9 mouse cellular contexts compared by ENCODE assay signal in the genomic region with DNA sequence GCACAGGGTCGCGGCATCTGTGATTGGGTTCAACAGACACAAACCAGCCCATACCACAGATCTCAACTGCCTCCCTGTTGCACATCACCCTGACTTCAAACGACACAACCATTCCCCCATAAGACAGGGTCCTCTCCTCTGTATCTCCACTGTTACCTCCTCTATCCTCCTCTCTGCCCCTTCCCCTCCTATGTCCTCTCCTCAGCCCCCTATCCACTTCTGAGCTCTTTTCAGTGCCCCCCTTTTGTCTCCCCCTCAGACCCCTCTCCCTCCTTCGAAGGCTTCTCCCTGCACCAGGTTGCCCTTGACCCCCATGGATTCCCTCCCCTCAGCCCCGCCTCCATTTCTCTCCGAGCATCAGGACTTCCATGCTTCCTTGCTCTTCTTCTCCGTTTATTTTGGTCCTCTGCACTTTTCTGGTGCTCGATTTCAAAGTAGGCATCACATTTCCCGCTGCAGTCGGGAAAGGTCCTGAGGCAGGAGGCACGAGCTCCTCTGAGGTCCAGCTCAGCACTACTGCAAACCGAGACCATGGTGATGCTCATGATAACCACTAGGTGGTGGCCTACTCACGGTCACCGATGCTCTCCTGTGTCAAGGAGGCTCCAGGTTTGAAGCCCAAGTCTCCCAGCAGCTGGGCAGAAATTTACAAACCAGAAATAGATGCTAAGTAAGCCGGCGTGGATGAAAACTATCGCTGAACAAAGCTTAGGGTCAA. TPM values are rescaled to one million over a fixed set of nuclear protein-coding genes. Genes with fewer than 3 reads are reported as not detected.
DNase-seq lines count a peak whose midpoint lies in the region; ATAC-seq and TF ChIP-seq lines count a peak whose summit lies in the region.
"Had no signal": no experiment of that assay in that cellular context is flagged by ENCODE, and none has a peak within 500 bp of the region (broad histone marks: within the 10 kb centered on the region; RNA-seq: fewer than 3 reads in every experiment).

No protein-coding gene starts in this region.

- TF ChIP-seq CTCF in CH12.LX (conservative IDR thresholded peaks at IDR 0.05 in 1 of 2, IDR thresholded peaks at IDR 0.05 in 1 of 2; ENCODE audit: low read depth in 2 of 2, low read length in 2 of 2): peak; percentile 57 to 98

- 0 out of 2 replicates have a peak, but pooled peaks have one; percentile 53 for ATAC-seq in heart, embryonic 12.5 days (ENCODE audit: insufficient number of reproducible peaks, low FRiP score)
- peak; percentile 93 for ATAC-seq in kidney, embryonic 14.5 days (ENCODE audit: low FRiP score, low TSS enrichment)
- ATAC-seq in liver, embryonic 11.5 days (replicated peaks; ENCODE audit: low FRiP score): peak; percentile 76

- no peak overlapping the region for H3K9ac ChIP-seq in CH12.LX (ENCODE audit: insufficient read depth, low read depth)
- no peak overlapping the region for H3K9ac ChIP-seq in heart, embryonic 12.5 days
- H3K9ac ChIP-seq in kidney, embryonic 14.5 days (ENCODE audit: low read depth, low read length): no peak overlapping the region
- no peak overlapping the region for H3K9ac ChIP-seq in liver, embryonic 11.5 days (ENCODE audit: low read depth, low read length)

- WGBS in heart, embryonic 12.5 days: 15% methylated on average over 17 of the region's 17 CpGs
- 12% methylated on average over 17 of the region's 17 CpGs for WGBS in kidney, embryonic 14.5 days
- WGBS in liver, embryonic 11.5 days: 16% methylated on average over 17 of the region's 17 CpGs

- peaks cover 7 to 12% of the 10 kb centered on the region in 2 experiments for H3K4me1 ChIP-seq in CH12.LX (ENCODE audit: control insufficient read depth in 1 of 2, insufficient read depth in 2 of 2)
- H3K4me1 ChIP-seq in heart, embryonic 12.5 days (replicated peaks): no peaks in the 10 kb centered on the region
- H3K4me1 ChIP-seq in kidney, embryonic 14.5 days (ENCODE audit: control insufficient read depth, insufficient read depth, low read length): no peaks in the 10 kb centered on the region
- no peaks in the 10 kb centered on the region for H3K4me1 ChIP-seq in liver, embryonic 11.5 days (replicated peaks; ENCODE audit: control insufficient read depth, insufficient read depth, low read length)

- no peaks in the 10 kb centered on the region for H3K79me2 ChIP-seq in CH12.LX (replicated peaks; ENCODE audit: control insufficient read depth, extremely low read depth, insufficient read depth, poor library complexity, severe bottlenecking)

- peaks cover 6% of the 10 kb centered on the region for H3K9me3 ChIP-seq in CH12.LX (replicated peaks; ENCODE audit: low read length)
- no peaks in the 10 kb centered on the region for H3K9me3 ChIP-seq in heart, embryonic 12.5 days (replicated peaks)
- no peaks in the 10 kb centered on the region for H3K9me3 ChIP-seq in kidney, embryonic 14.5 days (ENCODE audit: control insufficient read depth, low read length)
- H3K9me3 ChIP-seq in liver, embryonic 11.5 days (ENCODE audit: control insufficient read depth, low read length): no peaks in the 10 kb centered on the region

- H3K27ac ChIP-seq in CH12.LX (ENCODE audit: insufficient read depth, low read depth): no peak overlapping the region
- no peak overlapping the region for H3K27ac ChIP-seq in heart, embryonic 12.5 days (ENCODE audit: poor library complexity, severe bottlenecking)
- H3K27ac ChIP-seq in kidney, embryonic 14.5 days (ENCODE audit: low read depth, low read length): no peak overlapping the region
- no peak overlapping the region for H3K27ac ChIP-seq in liver, embryonic 11.5 days (ENCODE audit: low read depth, low read length)

- dilution Hi-C loops in CH12.LX (cut with MboI; ENCODE audit: extremely low pct_ligation_motif_present, extremely low pct_unique_long_range_greater_than_20kb, low sequenced_read_pairs): no loop called here

- TF ChIP-seq EP300 in CH12.LX (IDR thresholded peaks at IDR 0.05; ENCODE audit: low read length): no peak

- peak; percentile 98 for TF ChIP-seq RAD21 in CH12.LX (IDR thresholded peaks at IDR 0.05; ENCODE audit: low read depth, low read length)

- 0 out of 2 replicates have a peak overlapping the region, but pooled peaks have one; percentile 10 for H3K4me2 ChIP-seq in CH12.LX (ENCODE audit: insufficient read depth, low read depth, poor library complexity, severe bottlenecking)
- H3K4me2 ChIP-seq in heart, embryonic 12.5 days: no peak overlapping the region
- H3K4me2 ChIP-seq in kidney, embryonic 14.5 days (replicated peaks; ENCODE audit: low read depth, low read length): no peak overlapping the region
- no peak overlapping the region for H3K4me2 ChIP-seq in liver, embryonic 11.5 days

- no peaks in the 10 kb centered on the region for H3K36me3 ChIP-seq in CH12.LX (replicated peaks in 1 of 2; ENCODE audit: control insufficient read depth in 1 of 2, insufficient read depth in 1 of 2, low read length in 1 of 2)
- no peaks in the 10 kb centered on the region for H3K36me3 ChIP-seq in heart, embryonic 12.5 days
- H3K36me3 ChIP-seq in kidney, embryonic 14.5 days (ENCODE audit: control insufficient read depth, insufficient read depth, low read length): no peaks in the 10 kb centered on the region
- no peaks in the 10 kb centered on the region for H3K36me3 ChIP-seq in liver, embryonic 11.5 days (ENCODE audit: control insufficient read depth, insufficient read depth, low read length)

- peak; percentile 66 for DNase-seq in CH12.LX (ENCODE audit: extremely low read depth)
- peak; percentile 52 to 85 for DNase-seq in adrenal gland, adult (ENCODE audit: inconsistent age in 2 of 2, low spot score in 1 of 2)
- peak; percentile 61 for DNase-seq in embryo, embryonic 11.5 days (ENCODE audit: low read depth, low spot score)
- DNase-seq in liver, embryonic 11.5 days (ENCODE audit: low spot score): no peak
- DNase-seq in natural killer cell, adult 2 months (ENCODE audit: low spot score in 2 of 2): peak; percentile 8 to 31
- peak; percentile 32 for DNase-seq in testis, postnatal 14 days (ENCODE audit: low spot score)

- TF ChIP-seq POLR2A in CH12.LX (IDR thresholded peaks at IDR 0.05; ENCODE audit: low read depth, low read length): no peak

- in situ Hi-C loops in CH12.LX (cut with MboI; ENCODE audit: low pct_ligation_motif_present, low pct_unique_long_range_greater_than_20kb, low sequenced_read_pairs): loop anchor here (5.0 kb wide), 1 partner anchor 52 kb away; the partner anchor contains the start of gene Odf3l2

- peaks cover 57% of the 10 kb centered on the region for H3K27me3 ChIP-seq in CH12.LX (replicated peaks)
- H3K27me3 ChIP-seq in heart, embryonic 12.5 days (replicated peaks): peaks cover 28% of the 10 kb centered on the region
- 0 out of 2 replicates have a peak, but pooled peaks cover 3% of the 10 kb centered on the region for H3K27me3 ChIP-seq in kidney, embryonic 14.5 days (ENCODE audit: control insufficient read depth, insufficient read depth, low read length)
- peaks cover 14% of the 10 kb centered on the region; the same call in 1 of the 2 replicates for H3K27me3 ChIP-seq in liver, embryonic 11.5 days (replicated peaks; ENCODE audit: control insufficient read depth, insufficient read depth, low read length)

- no peak overlapping the region for H3K4me3 ChIP-seq in CH12.LX (replicated peaks in 1 of 3; ENCODE audit: low read depth in 2 of 3, low read length in 2 of 3, poor library complexity in 1 of 3)
- H3K4me3 ChIP-seq in heart, embryonic 12.5 days: no peak overlapping the region
- H3K4me3 ChIP-seq in kidney, embryonic 14.5 days (ENCODE audit: low read length): no peak overlapping the region
- no peak overlapping the region for H3K4me3 ChIP-seq in liver, embryonic 11.5 days (ENCODE audit: low read depth, low read length)

TF ChIP-seq in CH12.LX, 34 proteins besides CTCF, POLR2A, EP300 and RAD21 (continues in another document):
- no peak for TF ChIP-seq MXI1 (IDR thresholded peaks at IDR 0.05; ENCODE audit: low read depth, low read length)
- no peak for TF ChIP-seq POLR2AphosphoS2 (IDR thresholded peaks at IDR 0.05; ENCODE audit: low read depth, low read length)
- TF ChIP-seq ZKSCAN1 (IDR thresholded peaks at IDR 0.05; ENCODE audit: borderline replicate concordance, low read depth, low read length): no peak

RNA-seq across cellular contexts. Expression of gene Theg, which starts 7.9 kb away (rescaled TPM):
- total RNA-seq in CH12.LX (2012; rRNA removed): not detected in 2 replicates
- not detected in 2 replicates for total RNA-seq in CH12.LX (2014; rRNA removed)
- not detected in 2 replicates for polyA plus RNA-seq in CH12.LX (2012; ENCODE audit: insufficient read length, low read depth)
- polyA plus RNA-seq in heart, embryonic 12.5 days (2016; fragmentation: Nextera tagmentation; extraction: Ambion mirVana): not detected in 2 replicates
- not detected in 2 replicates for polyA plus RNA-seq in kidney, embryonic 14.5 days (2014; fragmentation: Nextera tagmentation; extraction: Ambion mirVana)
- not detected in 2 replicates for polyA plus RNA-seq in liver, embryonic 11.5 days (2014; fragmentation: Nextera tagmentation; extraction: Ambion mirVana)
- total RNA-seq: gastrocnemius, postnatal 4 days had no signal

RNA-seq across cellular contexts. Expression of gene C2cd4c, which starts 18.8 kb away (rescaled TPM):
- total RNA-seq in CH12.LX (2012; rRNA removed) (0.04 TPM in 1 of 2 replicates, not detected in the other), CH12.LX (2014; rRNA removed) (not detected in 2 replicates)
- polyA plus RNA-seq in CH12.LX (2012; ENCODE audit: insufficient read length, low read depth): not detected in 2 replicates
- polyA plus RNA-seq in heart, embryonic 12.5 days (2016; fragmentation: Nextera tagmentation; extraction: Ambion mirVana): not detected in 2 replicates
- polyA plus RNA-seq in kidney, embryonic 14.5 days (2014; fragmentation: Nextera tagmentation; extraction: Ambion mirVana): not detected in 2 replicates
- not detected in 2 replicates for polyA plus RNA-seq in liver, embryonic 11.5 days (2014; fragmentation: Nextera tagmentation; extraction: Ambion mirVana)

RNA-seq across cellular contexts. Expression of gene Mier2, which starts 40.0 kb away (rescaled TPM):
- 26.7 and 27.8 TPM in 2 replicates for total RNA-seq in CH12.LX (2012; rRNA removed)
- 20.7 and 22.4 TPM in 2 replicates for total RNA-seq in CH12.LX (2014; rRNA removed)
- polyA plus RNA-seq in CH12.LX (2012; ENCODE audit: insufficient read length, low read depth): 25.5 and 30.2 TPM in 2 replicates
- polyA plus RNA-seq in heart, embryonic 12.5 days (2016; fragmentation: Nextera tagmentation; extraction: Ambion mirVana): 38.2 and 38.7 TPM in 2 replicates
- polyA plus RNA-seq in kidney, embryonic 14.5 days (2014; fragmentation: Nextera tagmentation; extraction: Ambion mirVana): 44.2 and 47.4 TPM in 2 replicates
- polyA plus RNA-seq in liver, embryonic 11.5 days (2014; fragmentation: Nextera tagmentation; extraction: Ambion mirVana): 33.1 and 36.5 TPM in 2 replicates

RNA-seq across cellular contexts. Expression of gene Shc2, which starts 42.7 kb away (rescaled TPM):
- not detected in 2 replicates for total RNA-seq in CH12.LX (2012; rRNA removed)
- not detected in 2 replicates for total RNA-seq in CH12.LX (2014; rRNA removed)
- not detected in 2 replicates for polyA plus RNA-seq in CH12.LX (2012; ENCODE audit: insufficient read length, low read depth)
- polyA plus RNA-seq in heart, embryonic 12.5 days (2016; fragmentation: Nextera tagmentation; extraction: Ambion mirVana): 2.7 and 3.0 TPM in 2 replicates
- 6.9 and 8.5 TPM in 2 replicates for polyA plus RNA-seq in kidney, embryonic 14.5 days (2014; fragmentation: Nextera tagmentation; extraction: Ambion mirVana)
- polyA plus RNA-seq in liver, embryonic 11.5 days (2014; fragmentation: Nextera tagmentation; extraction: Ambion mirVana): 2.0 and 2.1 TPM in 2 replicates

RNA-seq across cellular contexts. Expression of gene Odf3l2, which starts 50.5 kb away (rescaled TPM):
- total RNA-seq in CH12.LX (2012; rRNA removed): not detected in 2 replicates
- total RNA-seq in CH12.LX (2014; rRNA removed): not detected in 2 replicates
- polyA plus RNA-seq in CH12.LX (2012; ENCODE audit: insufficient read length, low read depth): not detected in 2 replicates
- polyA plus RNA-seq in heart, embryonic 12.5 days (2016; fragmentation: Nextera tagmentation; extraction: Ambion mirVana): not detected in 2 replicates
- not detected in 2 replicates for polyA plus RNA-seq in kidney, embryonic 14.5 days (2014; fragmentation: Nextera tagmentation; extraction: Ambion mirVana)
- not detected in 2 replicates for polyA plus RNA-seq in liver, embryonic 11.5 days (2014; fragmentation: Nextera tagmentation; extraction: Ambion mirVana)
- total RNA-seq: gastrocnemius, postnatal 4 days had no signal
